Mouse (Mus musculus): ENCODE results near the gene Grin2c.

The Grin2c gene

DNA sequence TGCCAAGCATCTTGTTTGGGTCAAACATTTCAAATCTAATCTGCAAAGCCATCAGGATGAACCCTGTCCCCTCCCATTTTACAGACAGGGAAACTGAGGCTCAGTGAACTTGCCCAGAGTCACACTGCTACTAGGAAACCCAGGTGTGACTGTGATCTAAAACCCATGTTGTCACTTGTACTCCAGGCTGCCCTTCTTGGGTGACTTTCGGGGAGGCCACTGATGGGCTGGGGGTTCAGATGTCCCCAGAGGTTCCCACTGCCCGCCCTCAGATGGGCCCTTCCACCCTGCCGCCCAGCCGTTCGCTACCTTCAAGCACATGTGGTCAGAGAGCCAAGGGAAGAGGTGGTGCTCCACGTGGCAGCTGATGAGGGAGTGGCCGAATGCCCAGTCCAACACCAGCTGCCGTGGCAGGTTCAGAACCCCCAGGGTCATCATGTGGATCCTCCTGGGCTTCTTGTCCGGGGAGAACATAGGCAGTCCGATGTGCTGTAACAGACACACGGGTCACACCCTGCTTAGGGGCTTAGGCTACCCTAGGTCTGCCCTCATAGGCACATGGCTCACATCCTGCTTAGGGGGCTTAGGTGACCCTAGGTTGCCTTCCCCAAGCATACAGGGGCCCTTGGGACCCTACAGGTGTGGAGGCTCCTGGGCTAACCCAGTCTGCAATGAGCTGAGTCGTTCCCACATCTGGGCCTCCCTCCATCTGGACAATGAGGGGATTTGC lies 17.0 kb upstream of the Grin2c start:
- no peak for DNase-seq (ENCODE audit: extremely low read depth, low read depth, low spot score)

DNA sequence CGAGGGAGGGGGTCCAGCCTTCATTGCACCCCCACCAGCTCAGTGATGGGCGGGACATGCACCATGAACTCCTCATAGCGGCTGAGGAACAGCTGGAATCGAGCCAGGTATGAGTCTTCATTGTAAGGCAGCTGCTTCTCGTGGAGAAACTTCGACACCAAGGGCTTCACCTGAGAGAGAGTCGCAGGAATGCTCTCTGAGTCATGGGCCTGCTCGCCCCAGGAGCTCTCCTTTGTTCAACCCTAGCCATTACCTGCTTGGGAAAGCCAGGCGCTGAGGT lies 16.4 kb upstream of the Grin2c start:
- no peak for DNase-seq (ENCODE audit: extremely low read depth, low read depth, low spot score)

DNA sequence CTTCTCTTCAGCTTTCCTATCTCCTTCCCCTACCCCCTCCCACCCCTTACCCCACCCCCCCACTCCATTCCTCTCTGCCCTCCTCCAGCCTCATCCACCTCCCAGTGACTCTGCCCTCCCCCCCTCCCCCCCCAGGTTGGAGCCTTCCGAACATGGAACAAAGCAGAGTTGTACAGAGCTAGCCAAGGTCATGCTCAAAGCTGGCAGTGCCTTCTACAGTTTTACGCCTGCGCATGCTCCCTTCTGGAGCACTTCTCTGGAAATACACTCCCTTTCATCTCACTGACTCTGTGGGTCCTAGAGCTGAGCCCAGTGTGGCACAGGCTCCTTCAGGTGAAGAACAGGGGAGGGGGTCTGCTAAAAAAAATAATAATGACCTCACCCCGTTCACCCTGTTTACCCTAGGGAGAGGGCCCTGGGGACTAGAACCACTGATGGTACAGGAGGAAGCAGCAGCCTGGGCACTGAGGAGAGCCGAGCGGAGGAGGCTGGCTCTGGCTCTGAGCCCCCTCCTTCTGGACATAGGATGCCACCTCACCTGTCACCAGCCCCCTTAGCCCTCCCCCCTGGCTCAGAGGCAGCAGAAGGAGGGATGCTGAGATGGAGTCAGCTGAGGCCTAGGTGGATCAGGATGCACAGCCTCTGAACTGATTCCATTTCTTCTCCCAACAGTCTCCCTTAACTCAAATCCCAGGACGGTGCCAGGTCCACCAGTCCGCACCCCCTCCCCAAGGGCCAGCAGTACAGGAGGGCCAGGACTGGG lies 15.9 kb upstream of the Grin2c start:
- DNase-seq (ENCODE audit: extremely low read depth, low read depth, low spot score): no peak

DNA sequence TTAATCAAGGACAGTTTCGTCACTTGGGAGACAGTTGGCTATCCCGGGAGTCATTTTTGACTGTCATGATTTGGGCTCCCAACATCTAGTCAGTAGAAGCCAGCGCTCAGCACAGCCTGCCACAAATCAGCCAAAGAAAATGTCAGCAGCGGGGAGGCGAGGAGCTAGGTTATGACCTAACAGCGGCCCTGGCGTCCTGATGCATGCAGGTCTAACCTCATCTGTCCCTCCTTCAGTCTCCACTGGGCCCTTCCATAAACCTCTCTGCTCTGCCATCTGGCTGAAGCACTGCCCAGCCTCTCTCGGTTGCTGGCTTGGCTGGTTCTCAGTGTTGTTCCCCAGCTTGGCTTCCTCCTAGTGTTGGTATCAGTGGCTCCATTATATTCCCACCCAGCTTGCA lies 15.3 kb upstream of the Grin2c start:
- no peak for DNase-seq (ENCODE audit: extremely low read depth, low read depth, low spot score)

DNA sequence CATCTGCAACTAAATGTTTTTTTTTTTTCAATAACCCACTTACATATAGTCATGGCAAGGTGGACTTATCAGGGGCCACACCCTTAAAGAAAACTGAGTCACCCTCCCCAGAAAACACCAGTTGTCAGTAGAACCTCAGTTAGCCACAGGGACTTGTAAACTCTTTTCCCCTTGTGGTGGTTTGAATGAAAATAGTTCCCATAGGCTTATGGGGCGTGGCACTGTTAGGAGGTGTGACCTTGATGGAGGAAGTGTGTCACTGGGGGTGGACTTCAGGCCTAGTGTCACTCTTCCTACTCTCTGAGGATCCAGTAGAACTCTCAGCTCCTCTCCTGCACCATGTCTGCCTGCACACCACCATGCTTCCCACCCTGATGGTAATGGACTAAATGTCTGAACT lies 12.7 kb upstream of the Grin2c start:
- no peak for DNase-seq (ENCODE audit: extremely low read depth, low read depth, low spot score)

DNA sequence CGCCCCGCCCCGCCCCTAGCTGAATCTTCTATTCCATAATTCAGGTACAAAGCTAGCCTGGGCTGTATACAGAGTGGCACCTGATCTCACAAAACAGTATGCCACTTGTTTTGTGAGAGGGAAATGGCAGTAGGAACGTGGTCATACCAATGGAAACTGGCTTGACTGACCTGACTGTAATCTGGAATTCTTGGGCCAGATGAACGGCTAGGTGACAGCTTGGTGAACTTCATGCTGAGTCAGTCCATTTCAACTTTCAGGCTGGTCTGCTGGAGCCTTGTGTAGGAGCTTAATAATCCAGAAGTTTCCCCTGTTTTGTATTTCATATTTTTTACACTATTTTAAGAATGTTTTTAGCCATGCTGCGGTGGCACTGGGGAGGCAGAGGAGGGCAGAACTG lies 11.1 kb upstream of the Grin2c start:
- DNase-seq (ENCODE audit: extremely low read depth, low read depth, low spot score): no peak

DNA sequence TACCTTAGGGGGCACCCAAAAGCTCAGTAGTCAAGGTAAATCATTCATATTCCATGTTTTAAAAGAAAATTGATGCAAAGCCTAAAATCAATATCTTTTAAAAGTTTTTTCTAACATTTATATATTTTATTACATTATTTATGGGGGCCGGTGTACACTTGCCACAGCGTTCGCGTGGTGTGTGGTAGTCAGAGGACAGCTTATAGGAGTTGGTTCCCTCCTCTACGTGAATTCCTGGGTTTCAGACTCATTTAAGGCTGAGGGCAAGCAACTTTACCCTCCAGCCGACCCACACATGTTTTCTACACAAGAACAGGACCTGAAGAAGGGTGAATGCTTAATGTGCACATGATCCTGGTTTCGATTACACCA lies 10.5 kb upstream of the Grin2c start:
- no peak for DNase-seq (ENCODE audit: extremely low read depth, low read depth, low spot score)

DNA sequence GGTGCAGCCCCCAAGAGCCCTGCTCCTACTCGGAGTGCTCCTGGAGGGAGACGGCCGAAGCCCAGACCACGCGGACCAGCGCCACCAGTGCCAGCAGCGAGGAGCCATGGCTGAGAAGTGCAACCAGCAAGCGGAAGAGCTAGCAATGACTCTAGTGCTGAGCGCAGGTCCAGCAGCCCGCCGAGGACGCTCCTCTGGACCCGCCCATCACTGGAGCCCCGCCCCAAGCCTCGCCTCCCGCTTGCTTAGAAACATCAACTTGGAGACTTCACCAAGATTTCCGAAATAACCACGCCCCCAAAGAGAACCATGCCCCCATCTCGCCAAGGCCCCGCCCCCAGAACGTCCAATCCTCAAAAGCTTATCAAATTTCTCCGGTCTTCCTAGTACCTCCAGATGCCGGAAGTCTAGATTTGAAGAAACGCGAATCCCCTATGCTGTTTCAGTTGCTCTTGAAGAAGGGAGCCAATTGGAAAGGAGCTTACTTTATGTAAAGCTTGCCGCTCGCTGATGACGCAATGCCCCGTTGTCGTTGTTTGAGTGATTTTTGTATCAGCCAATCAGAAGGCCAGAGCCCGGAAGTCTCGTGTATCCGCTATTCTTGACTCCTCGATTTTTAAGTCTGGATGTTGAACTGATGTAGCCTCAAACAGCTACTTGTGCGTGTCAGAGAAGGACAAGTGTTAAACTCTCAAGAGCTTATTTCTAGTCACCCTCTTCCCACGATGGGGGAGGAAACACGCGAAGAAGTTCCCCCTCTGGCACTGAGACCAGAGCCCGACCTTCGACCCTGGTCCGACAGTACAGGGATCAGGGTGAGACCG lies 9.9 kb upstream of the Grin2c start, which contains the start of gene Fdxr:
Gene Fdxr, minus strand, starts transcription at position 271 of the 824 bp plus-strand sequence.
- peak; percentile 97 for DNase-seq (ENCODE audit: extremely low read depth, low read depth, low spot score)

DNA sequence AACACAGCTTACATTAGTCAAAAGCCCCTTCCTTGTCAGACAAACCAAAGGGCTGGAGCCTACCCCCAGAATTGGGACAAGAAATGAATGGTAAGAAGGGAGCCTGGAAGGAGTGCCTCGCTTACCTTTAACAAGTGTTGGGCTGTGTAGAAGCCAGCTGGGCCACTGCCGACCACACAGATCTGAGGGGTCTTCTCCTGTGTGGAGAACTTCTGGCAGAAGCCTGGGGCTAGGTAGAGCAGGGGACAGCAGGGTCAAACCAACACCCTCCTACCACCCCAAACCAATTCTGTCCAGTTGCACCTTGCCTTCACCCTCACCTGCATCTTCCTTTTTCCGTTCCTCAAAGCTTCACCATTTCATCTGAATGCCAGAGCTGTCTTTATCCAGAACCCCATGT lies 8.9 kb upstream of the Grin2c start:
- no peak for DNase-seq (ENCODE audit: extremely low read depth, low read depth, low spot score)

DNA sequence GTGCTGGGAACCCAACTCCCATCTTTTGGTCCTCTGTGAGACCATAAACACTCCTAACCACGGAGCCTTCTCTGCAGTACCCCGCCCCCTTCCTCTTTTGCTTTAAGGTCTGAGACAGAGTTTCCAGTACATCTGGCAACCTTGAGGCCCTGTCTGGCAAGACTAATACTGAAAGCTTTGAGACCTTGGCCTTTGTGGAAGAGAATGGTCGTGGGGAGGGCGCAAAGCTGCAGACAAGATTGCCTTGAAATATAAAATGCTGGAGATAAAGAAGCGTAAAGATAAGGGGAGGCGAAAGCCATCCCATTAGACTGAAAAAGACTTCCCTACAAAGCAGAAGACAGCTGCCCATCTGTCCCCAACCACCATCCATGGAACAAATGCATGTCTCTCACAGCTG lies 8.5 kb upstream of the Grin2c start:
- DNase-seq (ENCODE audit: extremely low read depth, low read depth, low spot score): no peak

DNA sequence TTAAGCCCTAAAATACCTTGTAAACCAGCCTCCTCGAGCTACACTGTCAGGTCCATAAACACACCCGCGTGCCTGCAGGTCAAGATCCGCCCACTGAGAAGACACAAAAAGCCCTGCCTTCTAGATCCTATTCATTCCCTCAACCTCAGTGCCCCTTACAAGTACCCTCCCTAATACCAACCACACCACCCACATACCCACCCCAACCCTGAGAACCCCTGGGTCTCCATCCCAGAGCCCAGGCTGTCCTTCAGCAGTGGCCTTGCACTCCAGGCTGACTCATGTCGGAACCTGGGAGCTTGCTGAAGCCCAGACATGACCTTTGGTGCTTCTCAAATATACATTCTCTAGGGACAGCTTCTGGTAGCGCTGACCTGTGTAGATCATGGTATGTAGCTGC lies 7.7 kb upstream of the Grin2c start:
- DNase-seq (ENCODE audit: extremely low read depth, low read depth, low spot score): no peak

DNA sequence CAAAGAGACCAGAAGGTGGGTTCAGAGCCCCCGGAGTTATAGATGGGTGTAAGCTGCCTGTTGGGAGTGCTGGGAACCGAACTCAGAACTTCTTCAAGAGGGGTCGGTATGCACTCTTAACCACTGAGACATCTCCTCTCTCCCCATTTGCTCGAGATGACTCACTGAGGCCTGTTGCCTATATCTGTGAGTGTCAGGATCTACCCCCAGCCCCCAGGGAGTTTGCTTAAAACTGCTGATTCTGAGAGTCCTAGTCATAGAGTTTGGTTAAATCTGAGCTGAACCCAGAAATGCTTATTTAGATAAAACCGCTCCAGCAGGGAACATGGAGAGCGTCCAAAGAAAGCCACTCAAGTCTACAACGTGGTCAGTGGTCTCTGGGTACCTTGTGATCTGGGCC lies 7.1 kb upstream of the Grin2c start:
- DNase-seq (ENCODE audit: extremely low read depth, low read depth, low spot score): no peak

DNA sequence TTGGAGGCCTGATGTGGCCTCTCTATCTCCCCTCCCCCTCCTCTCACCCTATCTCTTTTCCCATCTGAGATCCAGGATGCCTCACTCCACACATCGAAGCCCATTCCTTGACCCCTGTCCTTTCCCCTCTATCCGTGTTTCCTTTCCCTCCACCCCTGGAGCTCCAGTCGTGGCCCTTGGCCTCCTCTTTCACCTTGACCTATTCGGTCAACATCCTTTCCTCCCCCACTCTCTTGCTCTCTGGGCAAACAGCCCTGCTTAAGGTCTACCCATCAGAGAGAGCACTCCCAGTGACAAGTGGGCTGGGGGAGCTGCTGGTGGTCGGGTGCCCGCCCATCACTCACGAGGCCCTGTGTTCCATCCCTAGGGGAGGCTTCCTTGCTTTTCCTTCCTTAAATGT lies 6.7 kb upstream of the Grin2c start:
- no peak for DNase-seq (ENCODE audit: extremely low read depth, low read depth, low spot score)

DNA sequence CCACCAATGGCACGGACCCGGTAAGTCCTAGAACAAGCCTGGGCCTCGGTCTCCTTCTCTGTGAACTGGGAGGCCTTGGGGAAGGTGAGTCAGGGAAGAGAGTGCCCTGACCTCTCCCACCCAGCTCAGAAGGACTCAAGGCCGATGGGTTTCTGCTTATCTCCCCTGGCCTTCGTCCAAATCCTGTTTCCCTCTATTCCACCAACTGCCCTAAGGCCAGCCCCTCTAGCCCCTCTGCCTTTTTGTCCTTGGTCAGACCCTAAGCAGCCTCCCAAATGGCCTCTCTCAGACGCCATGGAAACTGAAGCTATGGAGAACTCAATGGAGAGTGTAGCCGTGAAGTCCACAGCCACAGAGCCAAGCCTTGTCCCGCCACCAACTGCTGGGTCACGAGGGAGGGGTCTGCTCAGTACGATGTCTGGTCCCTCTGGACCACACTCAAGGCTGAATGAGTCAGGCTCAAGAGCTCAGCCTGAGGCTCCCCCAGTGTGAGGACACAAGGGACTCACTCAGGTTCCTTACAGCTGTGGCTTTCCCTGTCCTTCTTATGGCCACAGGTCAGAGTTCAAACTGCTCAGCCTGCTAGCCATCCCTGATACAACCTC lies 6.0 kb upstream of the Grin2c start:
- no peak for DNase-seq (ENCODE audit: extremely low read depth, low read depth, low spot score)

DNA sequence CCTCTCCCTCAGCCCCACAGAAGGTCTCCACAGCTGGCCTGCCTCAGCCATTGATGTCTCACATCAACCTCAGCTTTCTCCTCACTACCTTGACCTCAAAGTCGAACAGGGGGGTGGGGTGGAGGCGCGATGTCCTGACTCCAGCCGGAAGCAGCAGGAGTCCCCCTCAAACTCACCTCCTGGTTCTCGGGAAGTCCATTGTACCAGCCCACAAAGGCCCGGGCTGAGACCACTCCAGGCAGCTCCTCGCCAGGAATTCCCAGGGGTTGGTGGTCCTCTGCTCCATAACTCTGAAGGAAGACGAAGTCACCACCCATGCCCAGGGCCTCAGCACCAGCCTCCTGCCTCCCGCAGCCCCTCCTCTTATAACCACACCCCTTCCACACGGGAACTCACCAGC lies 4.4 kb upstream of the Grin2c start:
- no peak for DNase-seq (ENCODE audit: extremely low read depth, low read depth, low spot score)

DNA sequence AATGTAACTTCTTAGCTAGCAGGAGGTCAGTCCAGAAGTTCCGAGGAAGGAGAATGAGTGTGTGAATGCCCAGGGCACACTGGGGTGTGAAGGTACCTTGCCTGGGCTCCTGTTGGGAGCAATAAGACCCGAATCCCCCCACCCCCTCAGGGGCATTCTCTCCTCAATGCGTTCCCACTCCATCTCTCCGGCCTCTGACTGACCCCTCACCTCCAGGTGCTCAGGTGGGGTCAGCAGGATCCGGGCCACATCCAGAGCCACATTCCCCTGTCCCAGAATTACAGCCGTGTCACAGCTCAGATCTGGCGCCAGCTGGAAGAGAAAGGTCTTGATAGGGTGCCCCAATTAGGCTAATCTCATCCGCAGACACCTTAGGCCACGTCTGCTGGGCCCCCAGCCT lies 4.0 kb upstream of the Grin2c start:
- DNase-seq (ENCODE audit: extremely low read depth, low read depth, low spot score): no peak

DNA sequence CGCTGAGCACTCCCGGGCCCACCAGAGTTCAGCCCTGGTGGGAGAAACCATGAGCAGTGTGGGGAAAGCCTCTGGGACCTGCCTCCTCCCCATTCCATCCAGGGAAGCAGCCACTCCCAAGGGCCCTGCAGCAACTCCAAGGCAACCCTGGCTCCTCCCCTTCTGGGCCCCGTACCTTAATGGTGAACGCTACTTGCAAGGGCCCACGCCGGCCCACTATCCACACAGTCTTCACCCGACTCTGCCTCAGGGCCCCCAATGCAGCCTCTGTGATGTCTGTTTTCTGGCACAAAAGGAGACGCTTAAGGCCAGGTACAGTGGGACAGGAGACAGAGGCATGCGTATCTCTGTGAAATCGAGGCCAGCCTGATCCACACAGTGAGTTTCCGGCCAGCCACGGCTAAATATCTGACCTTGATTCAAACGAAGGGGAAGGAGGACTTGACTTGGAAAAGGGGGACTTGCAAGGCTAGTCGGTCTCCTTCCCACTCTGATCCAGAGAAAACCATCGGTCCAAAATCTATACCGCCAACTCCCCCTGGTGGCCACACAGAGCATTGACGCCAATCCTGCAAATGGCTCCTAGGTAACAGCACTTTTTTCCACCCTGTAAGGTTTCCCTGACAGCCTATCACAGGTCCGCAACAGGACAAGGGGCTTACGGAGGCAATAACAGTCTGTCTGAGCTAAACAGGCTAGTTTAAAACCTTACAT lies 3.3 kb upstream of the Grin2c start:
- no peak for DNase-seq (ENCODE audit: extremely low read depth, low read depth, low spot score)

DNA sequence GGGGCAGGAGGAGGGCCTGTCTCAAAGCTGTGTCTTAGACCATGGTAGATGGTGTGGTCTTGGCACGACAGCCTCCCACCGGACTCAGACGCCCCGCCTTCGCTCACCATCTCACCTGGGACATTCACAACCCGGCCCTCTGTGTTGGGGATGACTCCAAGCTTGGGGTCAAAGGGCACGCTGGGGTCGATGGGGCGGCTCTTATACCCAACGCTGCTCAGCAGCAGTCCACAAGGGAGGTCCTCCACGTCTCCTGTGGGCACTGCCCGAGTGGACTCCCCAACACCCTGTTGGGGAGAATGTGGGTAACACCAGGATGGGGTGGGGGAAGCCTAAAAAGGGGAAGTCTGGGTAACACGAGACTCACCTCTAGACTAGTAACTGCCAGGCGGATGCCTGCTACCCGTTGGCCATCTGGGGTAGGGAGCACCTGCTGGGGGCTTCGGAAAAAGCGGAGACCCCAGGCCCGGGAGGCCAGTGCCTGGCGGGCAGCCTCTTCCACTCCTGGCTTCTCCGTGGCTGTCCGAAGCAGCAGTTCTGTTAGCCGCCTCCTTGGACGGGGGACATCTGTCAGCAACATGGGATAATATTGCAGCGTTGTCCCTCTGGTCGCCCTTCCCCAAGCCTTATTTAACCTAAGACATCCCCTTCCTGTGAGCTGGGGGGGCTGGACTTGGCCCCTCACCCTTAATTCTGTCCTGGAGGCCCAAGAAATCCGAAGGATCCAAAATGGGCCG lies 2.5 kb upstream of the Grin2c start:
- DNase-seq (ENCODE audit: extremely low read depth, low read depth, low spot score): no peak

DNA sequence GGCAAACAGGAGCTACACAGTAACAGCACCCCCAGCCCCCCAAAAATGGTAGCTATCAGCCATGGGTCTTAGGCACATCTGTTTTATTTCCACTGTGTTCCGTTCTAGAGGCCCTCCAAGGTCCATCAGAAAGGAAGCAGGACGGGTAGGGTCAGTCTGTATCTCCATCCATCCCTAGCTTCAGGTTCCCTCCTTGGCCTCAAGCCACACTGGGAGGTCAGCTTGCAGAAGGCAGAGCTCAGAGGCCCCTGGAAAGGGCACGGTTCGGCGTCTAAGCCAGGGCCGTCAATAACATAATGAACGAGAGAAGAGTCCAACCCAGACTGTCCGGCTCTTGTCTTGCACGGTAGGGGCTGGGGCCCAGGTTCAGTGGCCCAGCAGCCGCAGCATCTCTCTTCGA lies 915 bp upstream of the Grin2c start:
- DNase-seq (ENCODE audit: extremely low read depth, low read depth, low spot score): no peak

DNA sequence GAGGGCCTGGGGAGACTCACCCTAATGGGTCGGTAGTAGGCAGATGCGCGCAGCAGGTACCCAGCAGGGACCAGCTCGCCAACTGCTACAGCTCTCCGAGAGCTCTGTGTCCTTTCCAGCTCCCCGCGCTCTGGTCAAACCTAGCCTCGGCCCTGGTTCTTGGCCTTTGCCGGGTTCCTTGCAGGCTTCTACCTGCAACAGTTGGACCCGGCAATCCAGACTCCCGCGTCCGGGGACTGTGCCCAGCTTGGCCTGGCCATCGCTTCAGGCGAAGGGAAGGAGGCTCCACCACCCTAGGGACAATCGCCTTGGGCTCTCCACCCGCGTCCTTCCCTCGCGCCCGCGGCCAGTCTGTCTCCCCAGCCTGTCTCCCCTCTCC lies 654 bp downstream of the Grin2c start:
- DNase-seq (ENCODE audit: extremely low read depth, low read depth, low spot score): no peak
